Mouse (Mus musculus) cortical plate, adult 2 months (tissue): ENCODE measurements around the gene Lpp.

Experiments used
- CTCF ChIP-seq: fragments of 200-500 bp; IDR thresholded peaks from 2 replicates; pipeline ENCODE4 v1.5.1; 2011; ENCODE audit warnings: mild to moderate bottlenecking, control low read depth, low read length; ENCODE audit not compliant: insufficient read depth; ENCODE audit errors: extremely low read depth
- POLR2A ChIP-seq: fragments of 200-500 bp; IDR thresholded peaks from 2 replicates; pipeline ENCODE4 v1.6.1; 2011; ENCODE audit warnings: mild to moderate bottlenecking, low read length, control low read depth; ENCODE audit not compliant: insufficient read depth; ENCODE audit errors: extremely low read depth

DNA sequence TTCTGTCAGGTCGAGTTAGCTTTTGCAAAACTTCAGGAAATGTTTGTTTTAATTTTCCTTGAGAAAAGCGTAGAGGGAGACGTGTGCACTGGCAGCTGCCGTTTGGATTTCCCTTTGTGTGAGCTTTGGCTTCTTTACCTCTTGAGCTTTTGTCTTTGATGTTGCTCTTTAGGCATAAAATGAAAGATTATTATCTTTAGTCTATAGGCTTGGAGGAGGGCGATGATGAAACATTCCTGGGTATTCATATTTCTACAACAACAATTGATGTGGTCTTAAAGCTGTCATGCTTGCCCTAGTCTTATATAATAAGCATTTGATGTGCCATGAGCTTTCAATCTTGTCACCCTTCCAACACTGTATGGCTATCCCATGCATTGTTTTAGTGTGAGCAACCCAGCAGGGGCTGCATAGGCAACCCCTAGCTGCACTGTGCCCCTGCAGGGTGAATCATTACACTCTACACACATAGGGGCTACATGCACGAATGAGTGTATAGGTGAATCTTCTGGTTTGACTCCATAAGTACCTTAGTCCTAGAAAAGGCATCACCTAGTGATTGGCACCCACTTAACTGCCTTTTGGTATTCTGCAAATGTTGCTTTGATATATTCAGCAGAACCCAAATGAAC, 556.9 kb downstream of the Lpp start:
- TF ChIP-seq CTCF (no peak), POLR2A (no peak)
